18 mouse cellular contexts compared by ENCODE assay signal in genomic region chr14:20938860-20939259, GRCm38 (mm10). TPM values are rescaled to one million over a fixed set of nuclear protein-coding genes. Genes with fewer than 3 reads are reported as not detected.
DNase-seq lines count a peak whose midpoint lies in the region; ATAC-seq and TF ChIP-seq lines count a peak whose summit lies in the region.
"Had no signal": no experiment of that assay in that cellular context is flagged by ENCODE, and none has a peak within 500 bp of the region (broad histone marks: within the 10 kb centered on the region; RNA-seq: fewer than 3 reads in every experiment).

No protein-coding gene starts in this region.

- no peak for TF ChIP-seq CTCF in heart, postnatal 0 days (IDR thresholded peaks at IDR 0.05; ENCODE audit: low read depth)
- TF ChIP-seq CTCF in stomach, postnatal 0 days (IDR thresholded peaks at IDR 0.05; ENCODE audit: low read depth), result no peak

- no peak overlapping the region for H3K4me3 ChIP-seq in heart, postnatal 0 days (ENCODE audit: low read depth, low read length)
- H3K4me3 ChIP-seq in megakaryocyte, embryonic 14.5 days (replicated peaks), result peak overlapping the region; percentile 67
- H3K4me3 ChIP-seq in liver, embryonic 12.5 days, result no peak overlapping the region; the same call in 1 of the 2 replicates
- H3K4me3 ChIP-seq in stomach, postnatal 0 days (ENCODE audit: low read depth, low read length), result no peak overlapping the region
- H3K4me3 ChIP-seq: embryonic facial prominence, embryonic 15.5 days; forebrain, embryonic 15.5 days; hindbrain, embryonic 10.5 days; kidney, embryonic 15.5 days; left cerebral cortex, adult 2 months had no signal

- WGBS in heart, postnatal 0 days, result 7% methylated on average over 1 of the region's 1 CpGs
- 20% methylated on average over 1 of the region's 1 CpGs for WGBS in liver, embryonic 12.5 days (ENCODE audit: insufficient replicate concordance)
- 12% methylated on average over 1 of the region's 1 CpGs for WGBS in stomach, postnatal 0 days

- peak overlapping the region; percentile 41 for H3K4me2 ChIP-seq in heart, postnatal 0 days (ENCODE audit: low read depth, low read length)
- H3K4me2 ChIP-seq in liver, embryonic 12.5 days, result peak overlapping the region; percentile 49
- H3K4me2 ChIP-seq in stomach, postnatal 0 days (replicated peaks; ENCODE audit: low read depth), result no peak overlapping the region
- H3K4me2 ChIP-seq: embryonic facial prominence, embryonic 15.5 days; forebrain, embryonic 15.5 days; kidney, embryonic 15.5 days; midbrain, embryonic 11.5 days had no signal

- DNase-seq in heart, postnatal 0 days (ENCODE audit: low spot score), result no peak
- DNase-seq in heart, adult 8-10 months (ENCODE audit: low spot score), result no peak
- no peak for DNase-seq in stomach, postnatal 0 days (ENCODE audit: low spot score)
- no peak for DNase-seq in left cerebral cortex, adult 8-10 months (ENCODE audit: low spot score in 2 of 2)
- no peak for DNase-seq in gastrocnemius, postnatal 36 days
- DNase-seq: adrenal gland, postnatal 25 days; cerebellum, adult 8-10 months; lung, adult 2 months; right cerebral cortex, adult 18-20 months had no signal

- intact Hi-C loops in gastrocnemius, postnatal 36 days (cut with DNase I), result no loop called here

- TF ChIP-seq EP300 in heart, postnatal 0 days (IDR thresholded peaks at IDR 0.05; ENCODE audit: low read depth), result no peak
- TF ChIP-seq EP300 in stomach, postnatal 0 days (optimal IDR thresholded peaks at IDR 0.05), result no peak

- no peaks in the 10 kb centered on the region for H3K36me3 ChIP-seq in heart, postnatal 0 days (replicated peaks; ENCODE audit: control insufficient read depth, insufficient read depth, low read length)
- H3K36me3 ChIP-seq in megakaryocyte, embryonic 14.5 days (replicated peaks; ENCODE audit: low read length), result peaks cover 47% of the 10 kb centered on the region
- H3K36me3 ChIP-seq in liver, embryonic 12.5 days, result no peaks in the 10 kb centered on the region
- no peaks in the 10 kb centered on the region for H3K36me3 ChIP-seq in stomach, postnatal 0 days (ENCODE audit: control insufficient read depth, insufficient read depth, low read length)
- H3K36me3 ChIP-seq: embryonic facial prominence, embryonic 15.5 days; forebrain, embryonic 15.5 days; hindbrain, embryonic 10.5 days; kidney, embryonic 15.5 days had no signal

- H3K27me3 ChIP-seq in heart, postnatal 0 days (ENCODE audit: control insufficient read depth, insufficient read depth, low read length), result no peaks in the 10 kb centered on the region
- H3K27me3 ChIP-seq in megakaryocyte, embryonic 14.5 days (replicated peaks), result no peaks in the 10 kb centered on the region
- no peaks in the 10 kb centered on the region for H3K27me3 ChIP-seq in liver, embryonic 12.5 days (replicated peaks)
- no peaks in the 10 kb centered on the region for H3K27me3 ChIP-seq in stomach, postnatal 0 days (ENCODE audit: control insufficient read depth, insufficient read depth, low read length)
- H3K27me3 ChIP-seq: embryonic facial prominence, embryonic 15.5 days; forebrain, embryonic 15.5 days; kidney, embryonic 15.5 days had no signal

- H3K4me1 ChIP-seq in heart, postnatal 0 days (ENCODE audit: control insufficient read depth, insufficient read depth), result peaks cover 52% of the 10 kb centered on the region
- H3K4me1 ChIP-seq in megakaryocyte, embryonic 14.5 days, result peaks cover 90% of the 10 kb centered on the region
- H3K4me1 ChIP-seq in liver, embryonic 12.5 days, result peaks cover 72% of the 10 kb centered on the region
- no peaks in the 10 kb centered on the region; the same call in 1 of the 2 replicates for H3K4me1 ChIP-seq in stomach, postnatal 0 days (replicated peaks; ENCODE audit: control insufficient read depth, insufficient read depth)
- H3K4me1 ChIP-seq: embryonic facial prominence, embryonic 15.5 days had no signal

- peak overlapping the region; percentile 76 for H3K27ac ChIP-seq in heart, postnatal 0 days (ENCODE audit: low read depth)
- H3K27ac ChIP-seq in liver, embryonic 12.5 days, result peak overlapping the region; percentile 78
- peak overlapping the region; percentile 10; the same call in 1 of the 2 replicates for H3K27ac ChIP-seq in stomach, postnatal 0 days (replicated peaks)
- H3K27ac ChIP-seq: embryonic facial prominence, embryonic 15.5 days; forebrain, embryonic 15.5 days; hindbrain, embryonic 10.5 days; left cerebral cortex, adult 2 months had no signal

- no peak; the same call in 1 of the 2 replicates for ATAC-seq in heart, postnatal 0 days (ENCODE audit: insufficient read depth, low read depth)
- no peak for ATAC-seq in megakaryocyte, adult 5-6 weeks (ENCODE audit: poor library complexity, severe bottlenecking)
- no peak for ATAC-seq in liver, embryonic 12.5 days
- no peak for ATAC-seq in stomach, postnatal 0 days (ENCODE audit: low FRiP score, low TSS enrichment)
- ATAC-seq: forebrain, embryonic 15.5 days had no signal

- H3K9ac ChIP-seq in heart, postnatal 0 days (replicated peaks; ENCODE audit: low read depth, low read length), result no peak overlapping the region
- peak overlapping the region; percentile 23; the same call in 1 of the 2 replicates for H3K9ac ChIP-seq in liver, embryonic 12.5 days
- H3K9ac ChIP-seq in stomach, postnatal 0 days (ENCODE audit: low read length), result no peak overlapping the region
- H3K9ac ChIP-seq: embryonic facial prominence, embryonic 15.5 days; forebrain, embryonic 15.5 days; kidney, embryonic 15.5 days had no signal

- H3K9me3 ChIP-seq in heart, postnatal 0 days (replicated peaks; ENCODE audit: control insufficient read depth, low read length), result no peaks in the 10 kb centered on the region
- H3K9me3 ChIP-seq in megakaryocyte, embryonic 14.5 days, result no peaks in the 10 kb centered on the region
- no peaks in the 10 kb centered on the region for H3K9me3 ChIP-seq in liver, embryonic 12.5 days (replicated peaks)
- no peaks in the 10 kb centered on the region for H3K9me3 ChIP-seq in stomach, postnatal 0 days (ENCODE audit: control insufficient read depth, low read length)
- H3K9me3 ChIP-seq: embryonic facial prominence, embryonic 15.5 days; forebrain, embryonic 15.5 days; hindbrain, embryonic 10.5 days; kidney, embryonic 15.5 days had no signal

RNA-seq across cellular contexts. Expression of gene Vcl, which starts 9.7 kb away (rescaled TPM):
- 124 and 140 TPM in 2 replicates for total RNA-seq in heart, postnatal 0 days (2014; rRNA removed; ENCODE audit: low replicate concordance)
- polyA plus RNA-seq in heart, postnatal 0 days (2015; fragmentation: Nextera tagmentation; extraction: Ambion mirVana), result 42.3 and 50.2 TPM in 2 replicates
- total RNA-seq in heart, adult 8-10 months (2022), result 100 to 1,000 TPM in 3 of 4 experiments, 10 to 100 TPM in 1; 91.8 to 108 (median 105) TPM
- polyA plus RNA-seq in megakaryocyte, embryonic 14.5 days (2012; ENCODE audit: insufficient read depth, low replicate concordance), result 76.3 and 106 TPM in 2 replicates
- 149 and 152 TPM in 2 replicates for total RNA-seq in megakaryocyte, adult 5-6 weeks (2015)
- 117 and 128 TPM in 2 replicates for total RNA-seq in megakaryocyte, adult 5-6 weeks (2017)
- polyA plus RNA-seq in liver, embryonic 12.5 days (2016; fragmentation: Nextera tagmentation; extraction: Ambion mirVana), result 36.0 and 37.7 TPM in 2 replicates
- 52.0 and 54.5 TPM in 2 replicates for polyA plus RNA-seq in stomach, postnatal 0 days (2015; fragmentation: Nextera tagmentation; extraction: Ambion mirVana)
- 10 to 100 TPM; 21.1 to 23.8 (median 22.5) TPM for total RNA-seq in left cerebral cortex, adult 8-10 months (2022)
- total RNA-seq in gastrocnemius, postnatal 36 days (2021), result 10 to 100 TPM; 70.9 to 91.6 TPM

Comparison
In these comparisons a context has a peak if more than half of its experiments do, and no peak if none do; other contexts are left out.
1. H3K27ac ChIP-seq: peak in every context shown above with its lines; median percentile 78 in liver, embryonic 12.5 days; 76 in heart, postnatal 0 days; 10 in stomach, postnatal 0 days.